Mouse (Mus musculus): Measurements from ENCODE around the gene 6430628N08Rik. TPM values are rescaled to one million over a fixed set of nuclear protein-coding genes. Genes with fewer than 3 reads are reported as not detected.
A peak's percentile ranks its signal among the peaks of the same experiment; 100 is the strongest.

The 6430628N08Rik gene
- polyA plus RNA-seq, 1 experiment from 2014 or later, result 0.48 TPM

DNA sequence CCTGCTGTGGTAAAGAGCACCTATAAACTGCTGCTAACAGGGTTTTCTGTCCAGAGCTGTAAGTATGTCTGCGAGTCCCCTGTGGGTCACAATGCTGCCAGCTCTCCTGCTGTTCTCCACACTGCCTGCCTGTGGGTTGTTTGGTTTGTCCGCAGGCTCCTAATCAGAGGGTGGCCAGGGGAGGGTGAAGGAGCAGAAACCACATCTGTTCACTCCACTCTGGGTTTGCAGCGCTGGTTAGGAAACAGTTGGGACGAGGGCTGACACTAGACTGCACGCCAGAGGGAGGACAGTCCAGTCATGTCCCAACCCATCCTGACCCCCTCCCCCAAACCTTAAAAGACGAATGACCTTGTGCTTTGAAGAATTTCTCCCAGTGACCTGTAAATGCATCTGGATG is 35.4 kb upstream of the 6430628N08Rik start:
- WGBS, result 52% methylated on average over 6 of the region's 6 CpGs
- no peak for ATAC-seq
- Histone ChIP-seq H3K9me3 (replicated peaks; ENCODE audit: control insufficient read depth, low read length, poor library complexity, severe bottlenecking) (no peaks in the 10 kb centered on the region), H3K9ac (ENCODE audit: low read depth, low read length) (0 out of 2 replicates have a peak overlapping the region, but pooled peaks have one; percentile 4), H3K27me3 (ENCODE audit: control insufficient read depth, insufficient read depth, low read depth, low read length) (no peaks in the 10 kb centered on the region), H3K27ac (ENCODE audit: low read length) (peak overlapping the region; percentile 73), H3K36me3 (ENCODE audit: control insufficient read depth, insufficient read depth, low read length) (no peaks in the 10 kb centered on the region), H3K4me1 (ENCODE audit: control insufficient read depth, insufficient read depth, low read length) (peaks cover 22% of the 10 kb centered on the region), H3K4me3 (ENCODE audit: low read depth, low read length) (no peak overlapping the region), H3K4me2 (ENCODE audit: low read length) (no peak overlapping the region)

DNA sequence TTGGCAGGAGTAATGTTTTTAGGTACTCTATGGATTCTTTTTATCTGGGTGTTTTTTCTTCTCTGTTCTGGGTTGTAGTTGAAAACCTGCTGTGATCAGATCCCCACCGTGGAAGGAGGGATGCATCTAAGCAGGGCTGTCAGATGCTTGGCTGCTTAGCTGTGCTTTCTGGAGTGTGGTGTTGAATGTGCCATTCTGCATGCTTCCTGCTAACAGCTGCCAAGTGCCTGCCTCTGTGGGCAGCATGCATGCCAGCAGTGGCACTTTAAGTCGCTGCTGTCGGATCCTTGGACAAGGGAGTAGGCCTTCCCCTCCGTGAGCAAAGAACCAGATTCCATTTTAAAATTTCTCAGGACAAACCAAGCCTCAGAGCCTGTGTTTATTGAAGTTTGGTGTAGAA is 34.9 kb upstream of the 6430628N08Rik start:
- Histone ChIP-seq H3K4me3 (ENCODE audit: low read depth, low read length) (no peak overlapping the region), H3K4me2 (ENCODE audit: low read length) (no peak overlapping the region), H3K4me1 (ENCODE audit: control insufficient read depth, insufficient read depth, low read length) (peaks cover 22% of the 10 kb centered on the region), H3K9ac (ENCODE audit: low read depth, low read length) (0 out of 2 replicates have a peak overlapping the region, but pooled peaks have one; percentile 4), H3K36me3 (ENCODE audit: control insufficient read depth, insufficient read depth, low read length) (no peaks in the 10 kb centered on the region), H3K27ac (ENCODE audit: low read length) (peak overlapping the region; percentile 73), H3K27me3 (ENCODE audit: control insufficient read depth, insufficient read depth, low read depth, low read length) (no peaks in the 10 kb centered on the region), H3K9me3 (replicated peaks; ENCODE audit: control insufficient read depth, low read length, poor library complexity, severe bottlenecking) (no peaks in the 10 kb centered on the region)
- 30% methylated on average over 4 of the region's 4 CpGs for WGBS
- peak; percentile 46 for ATAC-seq

DNA sequence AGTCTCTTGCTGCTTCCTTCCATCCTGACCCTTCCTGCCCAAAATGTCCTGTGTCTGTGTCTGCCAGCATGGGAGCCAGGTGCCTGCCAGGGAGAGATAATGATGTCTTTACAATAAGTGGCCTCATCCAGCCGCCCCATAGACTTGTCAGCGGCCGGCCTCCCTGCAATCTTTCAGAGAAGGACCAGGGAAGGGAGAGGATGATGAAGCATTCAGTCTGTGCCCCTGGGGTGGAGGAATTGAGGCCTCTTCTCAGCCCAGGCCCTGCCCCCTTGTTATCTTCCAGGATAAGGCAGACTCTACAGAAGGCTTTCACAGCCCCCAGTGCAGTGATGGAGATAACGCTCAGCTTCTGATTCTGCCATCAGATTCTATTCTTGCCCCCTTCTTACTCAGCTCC is 34.2 kb upstream of the 6430628N08Rik start:
- Histone ChIP-seq H3K9ac (ENCODE audit: low read depth, low read length) (peak overlapping the region; percentile 37; the same call in 1 of the 2 replicates), H3K4me3 (ENCODE audit: low read depth, low read length) (no peak overlapping the region), H3K4me1 (ENCODE audit: control insufficient read depth, insufficient read depth, low read length) (peaks cover 22% of the 10 kb centered on the region), H3K36me3 (ENCODE audit: control insufficient read depth, insufficient read depth, low read length) (no peaks in the 10 kb centered on the region), H3K27ac (ENCODE audit: low read length) (peak overlapping the region; percentile 73), H3K4me2 (ENCODE audit: low read length) (no peak overlapping the region), H3K9me3 (replicated peaks; ENCODE audit: control insufficient read depth, low read length, poor library complexity, severe bottlenecking) (no peaks in the 10 kb centered on the region), H3K27me3 (ENCODE audit: control insufficient read depth, insufficient read depth, low read depth, low read length) (no peaks in the 10 kb centered on the region)
- WGBS, result 26% methylated on average over 4 of the region's 4 CpGs
- ATAC-seq, result peak; percentile 8; the same call in 1 of the 2 replicates

DNA sequence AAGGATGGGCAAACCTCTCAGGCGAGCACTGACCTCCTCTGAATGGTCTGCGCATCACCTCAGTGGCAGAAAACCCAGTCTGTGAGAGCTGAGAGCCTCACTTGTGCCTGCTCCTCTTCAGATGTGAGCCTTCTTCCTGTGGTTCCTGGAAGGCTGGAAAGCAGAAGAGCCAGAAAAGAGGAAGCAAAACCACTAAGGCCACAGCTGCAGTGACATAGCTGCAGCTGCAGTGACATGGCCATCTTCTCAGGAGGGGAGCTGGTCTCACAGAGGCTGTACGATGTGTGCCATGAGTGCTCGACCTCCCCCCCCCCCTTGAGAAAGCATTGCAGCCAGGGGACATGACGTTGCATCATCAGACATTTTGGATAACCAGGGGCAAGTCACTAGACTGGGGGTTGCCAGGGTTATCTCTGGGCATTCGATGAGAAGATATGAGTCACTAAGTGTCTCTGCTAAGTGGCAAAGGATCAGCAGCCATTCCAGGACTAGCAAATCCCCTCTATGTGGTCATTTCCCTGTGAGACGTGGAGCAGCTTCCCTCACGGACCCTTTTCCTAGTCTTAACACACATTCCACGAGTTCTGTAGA is 33.1 kb upstream of the 6430628N08Rik start:
- H3K4me2 ChIP-seq (ENCODE audit: low read length), result no peak overlapping the region
- no peaks in the 10 kb centered on the region for H3K27me3 ChIP-seq (ENCODE audit: control insufficient read depth, insufficient read depth, low read depth, low read length)
- peaks cover 22% of the 10 kb centered on the region for H3K4me1 ChIP-seq (ENCODE audit: control insufficient read depth, insufficient read depth, low read length)
- no peak for ATAC-seq
- WGBS, result 76% methylated on average over 9 of the region's 9 CpGs
- H3K4me3 ChIP-seq (ENCODE audit: low read depth, low read length), result no peak overlapping the region
- H3K27ac ChIP-seq (ENCODE audit: low read length), result no peak overlapping the region
- no peak overlapping the region for H3K9ac ChIP-seq (ENCODE audit: low read depth, low read length)
- no peaks in the 10 kb centered on the region for H3K9me3 ChIP-seq (replicated peaks; ENCODE audit: control insufficient read depth, low read length, poor library complexity, severe bottlenecking)
- H3K36me3 ChIP-seq (ENCODE audit: control insufficient read depth, insufficient read depth, low read length), result no peaks in the 10 kb centered on the region

DNA sequence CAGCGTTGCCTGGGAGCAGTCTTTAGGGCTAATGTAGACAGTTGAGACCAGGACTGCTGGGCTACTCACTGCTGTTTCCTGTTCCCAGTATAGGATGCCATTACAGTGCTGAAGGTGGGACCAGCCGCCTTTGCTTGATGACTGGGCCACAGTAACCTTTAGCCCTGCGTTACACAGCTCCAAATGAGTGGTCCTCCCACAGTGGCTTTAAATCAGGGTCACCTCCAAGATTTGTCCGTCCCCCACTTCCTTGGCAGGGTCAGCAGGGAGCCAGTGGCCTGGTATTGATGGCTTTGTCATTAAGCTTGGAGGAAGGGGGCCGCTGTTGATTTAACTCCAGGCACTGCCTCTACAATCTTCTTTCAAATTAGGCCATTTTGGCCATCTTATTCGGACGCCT is 27.1 kb upstream of the 6430628N08Rik start:
- H3K36me3 ChIP-seq (ENCODE audit: control insufficient read depth, insufficient read depth, low read length), result no peaks in the 10 kb centered on the region
- ATAC-seq, result no peak
- H3K9ac ChIP-seq (ENCODE audit: low read depth, low read length), result no peak overlapping the region
- H3K4me1 ChIP-seq (ENCODE audit: control insufficient read depth, insufficient read depth, low read length), result no peaks in the 10 kb centered on the region
- H3K4me2 ChIP-seq (ENCODE audit: low read length), result no peak overlapping the region
- H3K4me3 ChIP-seq (ENCODE audit: low read depth, low read length), result no peak overlapping the region
- 71% methylated on average over 7 of the region's 7 CpGs for WGBS
- no peak overlapping the region for H3K27ac ChIP-seq (ENCODE audit: low read length)
- H3K9me3 ChIP-seq (replicated peaks; ENCODE audit: control insufficient read depth, low read length, poor library complexity, severe bottlenecking), result no peaks in the 10 kb centered on the region
- no peaks in the 10 kb centered on the region for H3K27me3 ChIP-seq (ENCODE audit: control insufficient read depth, insufficient read depth, low read depth, low read length)

DNA sequence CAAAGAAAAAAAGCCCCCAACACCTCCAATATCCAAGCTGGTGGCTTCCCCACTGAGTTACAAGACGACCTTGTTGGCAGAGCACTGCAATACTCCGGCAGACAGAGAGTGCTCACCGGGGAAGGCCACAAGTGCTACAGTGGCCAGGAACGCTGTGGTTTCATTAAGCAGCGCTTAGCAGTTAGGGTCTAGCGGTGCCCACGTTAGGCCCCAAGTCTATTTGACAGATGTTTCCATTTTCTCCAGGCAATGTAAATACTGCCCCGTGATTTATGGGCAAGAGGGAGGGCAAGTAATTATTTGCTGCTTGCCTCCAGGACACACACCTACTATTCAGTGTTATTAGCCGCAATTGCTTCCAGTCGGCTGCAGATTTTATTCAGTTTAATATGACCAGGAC is 26.6 kb upstream of the 6430628N08Rik start:
- Histone ChIP-seq H3K9me3 (replicated peaks; ENCODE audit: control insufficient read depth, low read length, poor library complexity, severe bottlenecking) (no peaks in the 10 kb centered on the region), H3K36me3 (ENCODE audit: control insufficient read depth, insufficient read depth, low read length) (no peaks in the 10 kb centered on the region), H3K4me2 (ENCODE audit: low read length) (no peak overlapping the region), H3K27ac (ENCODE audit: low read length) (no peak overlapping the region), H3K9ac (ENCODE audit: low read depth, low read length) (no peak overlapping the region), H3K4me1 (ENCODE audit: control insufficient read depth, insufficient read depth, low read length) (no peaks in the 10 kb centered on the region; the same call in 1 of the 2 replicates), H3K4me3 (ENCODE audit: low read depth, low read length) (no peak overlapping the region), H3K27me3 (ENCODE audit: control insufficient read depth, insufficient read depth, low read depth, low read length) (no peaks in the 10 kb centered on the region)
- WGBS, result 49% methylated on average over 10 of the region's 10 CpGs
- no peak for ATAC-seq

DNA sequence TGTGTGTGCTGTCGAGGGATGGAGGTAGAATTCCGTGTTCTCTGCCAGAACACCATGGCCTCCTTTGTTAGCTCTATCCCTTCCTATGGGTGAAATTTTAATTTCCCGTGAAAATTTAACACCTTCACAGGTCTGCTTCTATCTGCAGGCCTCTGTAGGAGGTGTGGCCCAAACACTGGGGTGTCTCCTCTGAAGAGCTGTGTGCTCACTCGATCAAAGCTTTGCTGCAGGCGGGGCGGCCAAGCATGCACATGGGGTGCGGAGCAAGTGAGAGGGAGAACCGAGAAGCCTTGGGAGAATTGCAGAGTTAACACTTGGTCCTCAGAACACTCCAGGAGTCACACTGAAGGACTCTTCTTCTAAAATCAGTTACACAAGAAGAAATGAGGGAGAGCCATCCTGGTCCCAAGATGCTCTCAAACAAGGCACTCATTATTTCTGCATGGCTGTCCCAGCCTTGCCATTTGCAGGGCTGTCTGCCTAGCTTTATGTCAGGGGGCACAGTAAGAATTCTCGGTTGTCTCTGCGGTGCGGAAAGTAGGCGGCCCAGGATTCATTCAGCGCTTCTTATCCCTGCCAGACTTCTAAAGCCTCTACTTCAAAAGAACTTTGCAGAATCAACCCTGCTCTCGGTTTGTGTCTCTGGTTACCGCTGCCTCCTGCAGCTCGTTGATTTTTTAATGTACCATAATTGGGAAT is 20.8 kb upstream of the 6430628N08Rik start:
- H3K9ac ChIP-seq (ENCODE audit: low read depth, low read length), result no peak overlapping the region
- peak overlapping the region; percentile 63 for H3K27ac ChIP-seq (ENCODE audit: low read length)
- peaks cover 14% of the 10 kb centered on the region for H3K4me1 ChIP-seq (ENCODE audit: control insufficient read depth, insufficient read depth, low read length)
- H3K4me2 ChIP-seq (ENCODE audit: low read length), result no peak overlapping the region; the same call in 1 of the 2 replicates
- no peaks in the 10 kb centered on the region for H3K9me3 ChIP-seq (replicated peaks; ENCODE audit: control insufficient read depth, low read length, poor library complexity, severe bottlenecking)
- H3K4me3 ChIP-seq (ENCODE audit: low read depth, low read length), result no peak overlapping the region
- WGBS, result 11% methylated on average over 16 of the region's 16 CpGs
- peaks cover 4% of the 10 kb centered on the region; the same call in 1 of the 2 replicates for H3K36me3 ChIP-seq (ENCODE audit: control insufficient read depth, insufficient read depth, low read length)
- no peaks in the 10 kb centered on the region for H3K27me3 ChIP-seq (ENCODE audit: control insufficient read depth, insufficient read depth, low read depth, low read length)
- peak; percentile 77 for ATAC-seq

DNA sequence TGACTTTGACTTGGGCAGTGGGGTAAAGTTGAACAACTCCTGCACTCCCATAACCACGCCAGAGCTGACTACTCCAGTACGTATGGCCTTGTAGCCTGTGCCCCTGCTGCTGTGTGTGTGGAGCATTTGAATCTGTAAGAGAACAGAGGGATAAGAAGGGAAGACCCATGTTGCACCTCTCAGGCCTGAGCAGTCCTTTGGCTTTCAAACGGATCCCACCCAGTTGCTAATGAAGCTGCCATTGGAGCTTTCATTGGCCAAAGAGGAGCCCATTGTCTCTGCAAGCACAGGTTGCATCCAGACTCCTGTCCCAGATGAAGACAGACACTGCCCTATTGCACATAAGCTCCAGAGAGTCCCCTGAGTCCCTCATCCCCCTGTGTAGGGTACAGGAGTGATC is 17.2 kb upstream of the 6430628N08Rik start:
- H3K9me3 ChIP-seq (replicated peaks; ENCODE audit: control insufficient read depth, low read length, poor library complexity, severe bottlenecking), result no peaks in the 10 kb centered on the region
- no peak overlapping the region for H3K9ac ChIP-seq (ENCODE audit: low read depth, low read length)
- WGBS, result 75% methylated on average over 3 of the region's 3 CpGs
- no peak overlapping the region for H3K4me3 ChIP-seq (ENCODE audit: low read depth, low read length)
- peaks cover 7% of the 10 kb centered on the region; the same call in 1 of the 2 replicates for H3K36me3 ChIP-seq (ENCODE audit: control insufficient read depth, insufficient read depth, low read length)
- peaks cover 19% of the 10 kb centered on the region for H3K4me1 ChIP-seq (ENCODE audit: control insufficient read depth, insufficient read depth, low read length)
- no peak for ATAC-seq
- no peaks in the 10 kb centered on the region for H3K27me3 ChIP-seq (ENCODE audit: control insufficient read depth, insufficient read depth, low read depth, low read length)
- H3K27ac ChIP-seq (ENCODE audit: low read length), result no peak overlapping the region
- no peak overlapping the region for H3K4me2 ChIP-seq (ENCODE audit: low read length)

DNA sequence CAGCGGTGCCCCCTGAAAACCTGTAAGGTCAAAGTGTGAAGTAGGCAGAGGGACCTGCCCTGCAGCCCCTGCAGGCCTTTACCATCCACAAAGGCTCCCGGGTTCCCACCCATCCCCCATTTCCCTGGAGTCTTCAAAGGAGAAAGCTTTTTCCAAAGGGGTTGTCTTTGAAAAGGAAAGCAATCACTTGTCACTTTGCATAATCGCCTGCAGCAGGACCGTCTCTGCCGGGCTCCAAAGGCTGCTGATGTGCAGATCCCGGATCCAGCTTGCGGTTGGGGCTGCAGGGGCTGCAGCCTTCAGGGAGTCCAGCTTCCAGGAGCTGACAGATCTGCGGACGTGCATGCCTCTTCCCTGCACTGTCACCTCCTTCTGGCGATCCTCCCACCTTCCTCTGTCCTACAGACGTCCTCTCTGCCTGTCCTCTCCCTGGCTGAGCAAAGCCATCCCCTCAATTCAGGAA is 12.2 kb upstream of the 6430628N08Rik start:
- Histone ChIP-seq H3K4me3 (ENCODE audit: low read depth, low read length) (no peak overlapping the region), H3K9ac (ENCODE audit: low read depth, low read length) (peak overlapping the region; percentile 49; the same call in 1 of the 2 replicates), H3K36me3 (ENCODE audit: control insufficient read depth, insufficient read depth, low read length) (peaks cover 7% of the 10 kb centered on the region; the same call in 1 of the 2 replicates), H3K4me1 (ENCODE audit: control insufficient read depth, insufficient read depth, low read length) (peaks cover 35% of the 10 kb centered on the region), H3K27me3 (ENCODE audit: control insufficient read depth, insufficient read depth, low read depth, low read length) (no peaks in the 10 kb centered on the region), H3K4me2 (ENCODE audit: low read length) (peak overlapping the region; percentile 29), H3K9me3 (replicated peaks; ENCODE audit: control insufficient read depth, low read length, poor library complexity, severe bottlenecking) (no peaks in the 10 kb centered on the region), H3K27ac (ENCODE audit: low read length) (peak overlapping the region; percentile 53)
- ATAC-seq, result peak; percentile 30
- WGBS, result 3% methylated on average over 11 of the region's 11 CpGs
